Mouse (Mus musculus) forebrain, embryonic 14.5 days (tissue): ENCODE data around the gene P3h3. TPM values are rescaled to one million over a fixed set of nuclear protein-coding genes. Genes with fewer than 3 reads are reported as not detected.
A peak's percentile ranks its signal among the peaks of the same experiment; 100 is the strongest.

Experiments
- ATAC-seq: fragments of 200-750 bp; cut with Nextera tagmentation; 2 replicates; pipeline ENCODE4 v1.8.0; 2017; ENCODE audit warnings: mild to moderate bottlenecking, moderate library complexity
- DNase-seq: peaks from one replicate; pipeline ENCODE4 v3.0.0-alpha.2; 2015; ENCODE audit warnings: low spot score
- H3K27ac ChIP-seq: fragments of 300-500 bp; sonication (generic); 2 replicates; pipeline ENCODE4 v1.5.1; 2014; ENCODE audit warnings: low read depth, mild to moderate bottlenecking, control low read depth, low read length, moderate library complexity
- H3K27me3 ChIP-seq: fragments of 300-500 bp; sonication (generic); replicated peaks from 2 replicates; pipeline ENCODE4 v1.6.1; 2014; ENCODE audit warnings: low read length, control low read depth, mixed read lengths; ENCODE audit not compliant: control insufficient read depth, insufficient read depth
- H3K36me3 ChIP-seq: fragments of 300-500 bp; sonication (generic); 2 replicates; pipeline ENCODE4 v1.6.1; 2014; ENCODE audit warnings: low read length, control low read depth; ENCODE audit not compliant: control insufficient read depth, insufficient read depth
- H3K4me1 ChIP-seq: fragments of 300-500 bp; sonication (generic); 2 replicates; pipeline ENCODE4 v1.6.1; 2014; ENCODE audit warnings: antibody characterized with exemption, low read length, control low read depth; ENCODE audit not compliant: control insufficient read depth, insufficient read depth
- H3K4me2 ChIP-seq: fragments of 300-500 bp; sonication (generic); 2 replicates; pipeline ENCODE4 v1.6.1; 2014; ENCODE audit warnings: mild to moderate bottlenecking, control low read depth, low read length
- H3K4me3 ChIP-seq: fragments of 300-500 bp; sonication (generic); 2 replicates; pipeline ENCODE4 v1.5.1; 2014; ENCODE audit warnings: low read depth, low read length, control low read depth
- H3K9ac ChIP-seq: fragments of 300-500 bp; sonication (generic); 2 replicates; pipeline ENCODE4 v1.6.1; 2014; ENCODE audit warnings: mild to moderate bottlenecking, low read length, control low read depth, moderate library complexity
- H3K9me3 ChIP-seq: fragments of 300-500 bp; sonication (generic); replicated peaks from 2 replicates; pipeline ENCODE4 v1.6.1; 2016; ENCODE audit warnings: low read length, control low read depth, mixed read lengths; ENCODE audit not compliant: control insufficient read depth
- WGBS: fragments of 180-500 bp; shearing (Covaris S2); extraction: QIAGEN DNeasy Blood & Tissue Kit; methylation state at CpG from one replicate; pipeline ENCODE4 v1.1.7; 2014; 5-methylcytosine and 5-hydroxymethylcytosine counted together
- polyA plus RNA-seq: library from polyadenylated mRNA; unstranded; fragments of >200 nt; fragmentation: Nextera tagmentation; extraction: Ambion mirVana; gene quantifications from 2 replicates; pipeline ENCODE4 v1.2.1, GENCODE M21; 2014

P3h3 gene
- polyA plus RNA-seq, 1 experiment from 2014 or later = 6.2 TPM

- Histone ChIP-seq H3K9ac (peak overlapping the region; percentile 41; the same call in 1 of the 2 replicates), H3K4me2 (peak overlapping the region; percentile 77), H3K27me3 (no peaks in the 10 kb centered on the region), H3K4me1 (peaks cover 30% of the 10 kb centered on the region), H3K27ac (no peak overlapping the region; the same call in 1 of the 2 replicates), H3K36me3 (0 out of 2 replicates have a peak, but pooled peaks cover 10% of the 10 kb centered on the region), H3K4me3 (0 out of 2 replicates have a peak overlapping the region, but pooled peaks have one; percentile 60), H3K9me3 (no peaks in the 10 kb centered on the region)
- no peak for DNase-seq
- 77% methylated on average over 19 of the region's 19 CpGs for WGBS
- ATAC-seq = no peak
Measured at GRCm38 (mm10) chr6:124861266-124861665, 3.7 kb upstream of the P3h3 start.

DNA sequence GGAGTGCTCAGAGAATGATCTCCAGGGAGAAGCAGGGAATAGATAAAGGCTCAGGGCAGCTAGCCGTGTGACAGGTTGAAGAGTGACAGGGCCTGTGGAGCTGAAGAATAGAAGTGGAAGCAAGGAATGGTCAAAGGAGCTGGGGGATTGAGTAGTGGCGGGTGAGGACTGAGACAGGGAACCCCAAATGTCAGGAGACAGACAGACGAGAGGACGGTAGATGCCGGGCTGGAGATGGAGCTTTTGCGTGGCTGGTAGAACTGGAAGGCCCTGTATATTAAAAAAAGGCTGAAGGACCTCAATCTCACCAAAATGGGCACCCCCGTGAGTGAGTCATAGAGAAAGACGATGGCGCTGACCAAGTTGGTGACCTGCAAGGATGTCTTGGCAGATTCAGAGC is 3.0 kb upstream of the P3h3 start:
- Histone ChIP-seq H3K27me3 (no peaks in the 10 kb centered on the region), H3K4me3 (no peak overlapping the region), H3K27ac (no peak overlapping the region), H3K36me3 (0 out of 2 replicates have a peak, but pooled peaks cover 10% of the 10 kb centered on the region), H3K4me2 (no peak overlapping the region; the same call in 1 of the 2 replicates), H3K9ac (peak overlapping the region; percentile 47), H3K9me3 (no peaks in the 10 kb centered on the region), H3K4me1 (peaks cover 33% of the 10 kb centered on the region)
- WGBS = 77% methylated on average over 9 of the region's 9 CpGs
- ATAC-seq (no peak), DNase-seq (no peak)

DNA sequence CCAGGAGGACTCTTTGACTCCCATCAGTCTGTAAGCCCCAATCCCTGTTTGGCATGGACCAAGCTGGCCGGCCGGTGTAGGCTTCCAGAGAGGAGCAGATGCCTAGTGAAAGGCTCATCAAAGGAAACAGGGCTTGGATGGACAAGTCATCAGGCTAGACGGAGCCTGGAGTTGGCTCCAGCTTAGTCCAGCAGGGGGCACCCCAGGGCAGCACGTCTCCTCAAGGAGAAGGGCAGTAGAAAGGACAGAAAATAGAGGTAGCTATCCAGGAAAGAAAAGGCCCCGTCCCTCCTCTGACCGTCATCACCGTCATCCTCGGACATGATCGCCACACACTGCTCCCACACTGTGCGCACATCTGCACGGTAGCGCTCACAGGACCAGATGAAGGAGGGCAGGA is 2.2 kb upstream of the P3h3 start:
- Histone ChIP-seq H3K36me3 (0 out of 2 replicates have a peak, but pooled peaks cover 12% of the 10 kb centered on the region), H3K9me3 (no peaks in the 10 kb centered on the region), H3K4me3 (no peak overlapping the region), H3K9ac (peak overlapping the region; percentile 47), H3K4me1 (peaks cover 31% of the 10 kb centered on the region), H3K27me3 (no peaks in the 10 kb centered on the region), H3K4me2 (peak overlapping the region; percentile 31), H3K27ac (peak overlapping the region; percentile 58; the same call in 1 of the 2 replicates)
- DNase-seq = peak; percentile 83
- WGBS = 10% methylated on average over 12 of the region's 12 CpGs
- ATAC-seq = 0 out of 2 replicates have a peak, but pooled peaks have one; percentile 2

DNA sequence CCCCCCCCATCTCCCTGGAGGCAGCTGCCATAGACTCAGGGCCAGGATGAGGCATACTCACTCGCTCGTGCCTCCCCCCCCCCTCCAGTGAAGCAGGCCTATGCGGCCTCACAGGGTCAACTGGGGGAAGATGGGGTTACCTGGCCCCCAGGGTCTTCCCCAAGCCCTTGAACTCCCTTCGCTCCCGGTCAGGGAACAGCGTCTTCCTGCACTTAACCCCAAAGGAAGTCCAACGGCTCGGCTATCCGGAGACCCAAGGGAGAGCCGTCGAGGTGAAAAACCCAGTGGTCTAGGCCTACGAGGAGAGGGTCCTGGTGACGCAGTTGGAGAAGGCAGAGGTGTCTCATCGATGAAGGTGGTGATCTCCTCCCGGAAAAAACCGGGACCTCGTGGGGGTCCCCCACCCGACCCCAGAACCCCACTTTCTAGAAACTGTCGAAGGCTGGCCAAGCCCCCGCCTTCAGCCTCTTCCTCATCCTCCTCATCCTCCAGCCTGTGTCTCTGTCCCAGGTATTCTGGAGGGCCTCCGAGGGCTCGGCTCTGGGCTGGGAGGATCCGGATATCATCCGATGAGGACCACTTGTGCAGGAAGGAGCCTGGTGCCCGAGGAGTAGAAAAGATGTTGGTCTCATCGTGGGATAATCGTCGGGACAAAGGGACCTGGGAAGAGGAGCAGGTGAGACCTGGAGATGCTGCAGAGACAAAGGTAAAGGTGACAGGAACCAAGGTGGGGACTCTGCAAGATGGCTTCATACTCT is 1.2 kb upstream of the P3h3 start:
- H3K9ac ChIP-seq = peak overlapping the region; percentile 93; the same call in 1 of the 2 replicates
- 79% methylated on average over 28 of the region's 28 CpGs for WGBS

DNA sequence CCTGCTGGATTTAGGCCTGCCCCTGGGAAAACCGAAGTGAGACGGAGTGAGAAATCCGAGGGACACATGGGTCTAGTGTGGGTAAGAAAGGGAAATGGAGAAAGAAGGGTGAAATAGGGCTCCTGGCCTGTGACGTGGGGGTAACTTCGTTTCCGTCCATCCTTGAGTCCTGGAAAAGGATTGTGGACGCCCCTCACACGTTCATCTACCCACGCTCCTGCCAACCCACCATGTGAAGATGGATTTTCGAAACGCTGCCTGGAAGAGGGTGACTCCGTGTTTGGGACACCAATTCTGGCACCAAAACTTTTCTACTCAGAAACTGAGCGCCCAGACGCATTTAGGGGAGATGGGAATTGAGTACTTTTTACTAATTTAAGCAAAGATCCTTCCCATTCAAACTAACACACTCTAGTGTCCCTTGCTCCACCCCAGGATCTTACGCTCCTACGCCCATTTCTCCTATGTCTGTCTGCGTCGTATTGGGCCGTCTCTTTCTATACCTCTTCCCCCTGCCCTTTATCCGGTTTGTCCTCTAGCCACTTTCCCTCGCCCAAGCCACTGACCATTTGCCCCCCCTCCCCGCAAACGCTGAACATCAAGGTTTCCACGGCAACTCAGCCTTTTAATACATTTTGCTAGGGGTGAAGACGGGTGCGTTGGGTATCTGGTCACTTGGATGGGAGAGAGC is 433 bp upstream of the P3h3 start:
- Histone ChIP-seq H3K4me1 (peaks cover 28% of the 10 kb centered on the region), H3K9me3 (no peaks in the 10 kb centered on the region), H3K27me3 (no peaks in the 10 kb centered on the region), H3K36me3 (peaks cover 23% of the 10 kb centered on the region), H3K4me2 (peak overlapping the region; percentile 78), H3K9ac (peak overlapping the region; percentile 93), H3K4me3 (peak overlapping the region; percentile 75), H3K27ac (peak overlapping the region; percentile 98; the same call in 1 of the 2 replicates)
- no peak for ATAC-seq
- 28% methylated on average over 26 of the region's 26 CpGs for WGBS
- DNase-seq = no peak

More for the DNA sequence above, 1.2 kb upstream of the P3h3 start:
- DNase-seq (no peak), ATAC-seq (no peak)
- Histone ChIP-seq H3K27ac (no peak overlapping the region), H3K4me3 (no peak overlapping the region), H3K9me3 (no peaks in the 10 kb centered on the region), H3K36me3 (peaks cover 17% of the 10 kb centered on the region), H3K4me2 (0 out of 2 replicates have a peak overlapping the region, but pooled peaks have one; percentile 78), H3K4me1 (peaks cover 28% of the 10 kb centered on the region), H3K27me3 (no peaks in the 10 kb centered on the region)

- peaks cover 20% of the 10 kb centered on the region for H3K4me1 ChIP-seq
- peaks cover 34% of the 10 kb centered on the region for H3K36me3 ChIP-seq
- DNase-seq = peak; percentile 74
- no peaks in the 10 kb centered on the region for H3K9me3 ChIP-seq
- WGBS = 3% methylated on average over 14 of the region's 14 CpGs
- H3K9ac ChIP-seq = peak overlapping the region; percentile 93
- H3K4me3 ChIP-seq = peak overlapping the region; percentile 75
- peak overlapping the region; percentile 78 for H3K4me2 ChIP-seq
- H3K27ac ChIP-seq = peak overlapping the region; percentile 98
- no peaks in the 10 kb centered on the region for H3K27me3 ChIP-seq
- ATAC-seq = peak; percentile 55
Measured at GRCm38 (mm10) chr6:124856321-124856720, 1.2 kb downstream of the P3h3 start.

DNA sequence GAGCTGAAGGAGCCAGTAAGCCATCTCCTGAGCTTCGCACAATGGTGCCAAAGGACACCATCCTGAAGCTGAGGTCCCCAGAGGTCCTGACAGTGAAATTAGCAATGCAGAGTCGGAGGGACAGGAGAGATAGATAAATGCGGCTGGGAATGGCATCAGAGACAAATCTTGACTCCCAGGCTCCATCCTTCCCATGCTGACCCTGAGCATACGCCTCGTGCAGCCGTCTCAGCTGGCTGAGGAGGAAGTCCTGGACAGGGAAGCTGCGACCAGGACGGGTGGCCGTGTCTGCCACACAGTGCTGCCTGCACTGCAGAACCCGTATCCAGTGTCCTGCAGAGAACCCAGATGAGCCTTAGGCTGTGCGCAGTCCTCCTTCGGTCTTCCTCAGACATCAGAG is 2.9 kb downstream of the P3h3 start:
- DNase-seq = no peak
- no peak overlapping the region for H3K27ac ChIP-seq

DNA sequence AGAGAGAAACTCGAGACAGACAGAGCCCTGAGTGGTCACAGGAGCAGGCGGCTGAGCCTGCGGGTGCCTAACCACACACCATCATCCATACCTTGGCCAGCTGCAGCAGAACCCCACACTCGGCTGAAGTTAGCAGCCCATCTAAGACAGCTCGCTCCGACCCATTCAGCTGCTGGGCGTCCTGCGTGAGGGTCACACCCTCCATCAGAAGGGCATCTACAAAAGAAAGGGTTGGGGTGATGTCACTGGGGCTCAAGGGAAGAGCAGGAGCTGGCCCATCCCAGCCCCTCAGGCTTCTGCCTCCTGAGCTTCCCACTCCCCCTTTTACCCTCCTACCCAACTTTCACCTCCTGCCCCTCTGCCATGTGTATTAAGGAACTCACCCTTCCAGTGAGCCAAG is 7.0 kb downstream of the P3h3 start:
- Histone ChIP-seq H3K36me3 (peaks cover 33% of the 10 kb centered on the region), H3K9me3 (no peaks in the 10 kb centered on the region), H3K27ac (no peak overlapping the region), H3K4me2 (no peak overlapping the region), H3K4me3 (no peak overlapping the region), H3K4me1 (no peaks in the 10 kb centered on the region), H3K27me3 (no peaks in the 10 kb centered on the region), H3K9ac (no peak overlapping the region)
- ATAC-seq = no peak
- WGBS = 54% methylated on average over 8 of the region's 8 CpGs
- no peak for DNase-seq

More for the DNA sequence above, 2.9 kb downstream of the P3h3 start:
- H3K4me1 ChIP-seq = peaks cover 15% of the 10 kb centered on the region
- H3K9ac ChIP-seq = no peak overlapping the region
- H3K27me3 ChIP-seq = no peaks in the 10 kb centered on the region
- WGBS = 79% methylated on average over 12 of the region's 12 CpGs
- no peak for ATAC-seq
- H3K36me3 ChIP-seq = peaks cover 34% of the 10 kb centered on the region
- no peaks in the 10 kb centered on the region for H3K9me3 ChIP-seq
- H3K4me2 ChIP-seq = no peak overlapping the region
- no peak overlapping the region for H3K4me3 ChIP-seq
